Mouse (Mus musculus): ENCODE data around the gene Olfr1202. TPM values are rescaled to one million over a fixed set of nuclear protein-coding genes. Genes with fewer than 3 reads are reported as not detected.

Olfr1202 gene
- polyA plus RNA-seq (2014; fragmentation: Nextera tagmentation; extraction: Ambion mirVana) = not detected in 2 replicates

- H3K9me3 ChIP-seq (ENCODE audit: control insufficient read depth, low read length) = no peaks in the 10 kb centered on the region
- no peak for DNase-seq (ENCODE audit: low spot score)
- H3K4me1 ChIP-seq (ENCODE audit: control insufficient read depth, insufficient read depth, low read length) = no peaks in the 10 kb centered on the region
- no peak within 1 kb of the TSS for H3K9ac ChIP-seq (ENCODE audit: low read length)
- H3K4me2 ChIP-seq (ENCODE audit: low read depth) = no peak within 1 kb of the TSS
- ATAC-seq (ENCODE audit: insufficient read depth, low FRiP score, low TSS enrichment) = no peak
- H3K27me3 ChIP-seq (ENCODE audit: control insufficient read depth, insufficient read depth, low read length) = no peaks in the 10 kb centered on the region
- no peaks in the 10 kb centered on the region for H3K36me3 ChIP-seq (ENCODE audit: control insufficient read depth, insufficient read depth, low read length)
- 88% methylated on average over 1 of the region's 1 CpGs for WGBS
- H3K4me3 ChIP-seq (ENCODE audit: low read depth, low read length) = no peak within 1 kb of the TSS
- no peak within 1 kb of the TSS for H3K27ac ChIP-seq (ENCODE audit: low read depth, low read length)
Observed at GRCm38 (mm10) chr2:88814196-88814595, at the start of gene Olfr1202. Gene Olfr1202, plus strand, starts transcription at chr2:88814496.

- H3K9ac ChIP-seq (ENCODE audit: low read length) = no peak within 1 kb of the TSS
- H3K27me3 ChIP-seq (ENCODE audit: control insufficient read depth, insufficient read depth, low read length) = no peaks in the 10 kb centered on the region
- DNase-seq (ENCODE audit: low spot score) = no peak
- H3K9me3 ChIP-seq (ENCODE audit: control insufficient read depth, low read length) = no peaks in the 10 kb centered on the region
- H3K36me3 ChIP-seq (ENCODE audit: control insufficient read depth, insufficient read depth, low read length) = no peaks in the 10 kb centered on the region
- no peaks in the 10 kb centered on the region for H3K4me1 ChIP-seq (ENCODE audit: control insufficient read depth, insufficient read depth, low read length)
- H3K4me3 ChIP-seq (ENCODE audit: low read depth, low read length) = no peak within 1 kb of the TSS
- WGBS = 92% methylated on average over 2 of the region's 2 CpGs
- no peak for ATAC-seq (ENCODE audit: insufficient read depth, low FRiP score, low TSS enrichment)
- no peak within 1 kb of the TSS for H3K27ac ChIP-seq (ENCODE audit: low read depth, low read length)
- no peak within 1 kb of the TSS for H3K4me2 ChIP-seq (ENCODE audit: low read depth)
Observed at GRCm38 (mm10) chr2:88770388-88770787, 43.9 kb upstream of the Olfr1202 start, which contains the start of gene Olfr1200. Gene Olfr1200, minus strand, starts transcription at chr2:88770488.

GRCm38 (mm10) chr2:88792736-88793135, 21.6 kb upstream of the Olfr1202 start, which contains the start of gene Olfr1201:
Gene Olfr1201, plus strand, starts transcription at chr2:88793036.
- no peak within 1 kb of the TSS for H3K4me3 ChIP-seq (ENCODE audit: low read depth, low read length)
- H3K9me3 ChIP-seq (ENCODE audit: control insufficient read depth, low read length) = no peaks in the 10 kb centered on the region
- H3K9ac ChIP-seq (ENCODE audit: low read length) = no peak within 1 kb of the TSS
- no peaks in the 10 kb centered on the region for H3K4me1 ChIP-seq (ENCODE audit: control insufficient read depth, insufficient read depth, low read length)
- H3K27ac ChIP-seq (ENCODE audit: low read depth, low read length) = no peak within 1 kb of the TSS
- 89% methylated on average over 6 of the region's 6 CpGs for WGBS
- DNase-seq (ENCODE audit: low spot score) (no peak), ATAC-seq (ENCODE audit: insufficient read depth, low FRiP score, low TSS enrichment) (no peak)
- no peaks in the 10 kb centered on the region for H3K36me3 ChIP-seq (ENCODE audit: control insufficient read depth, insufficient read depth, low read length)
- H3K4me2 ChIP-seq (ENCODE audit: low read depth) = no peak within 1 kb of the TSS
- no peaks in the 10 kb centered on the region for H3K27me3 ChIP-seq (ENCODE audit: control insufficient read depth, insufficient read depth, low read length)

GRCm38 (mm10) chr2:88829437-88829836, 15.1 kb downstream of the Olfr1202 start, which contains the start of gene Olfr1205:
Gene Olfr1205, plus strand, starts transcription at chr2:88829737.
- no peak for DNase-seq (ENCODE audit: low spot score)
- 93% methylated on average over 2 of the region's 2 CpGs for WGBS
- Histone ChIP-seq H3K9ac (ENCODE audit: low read length) (no peak within 1 kb of the TSS), H3K4me2 (ENCODE audit: low read depth) (no peak within 1 kb of the TSS), H3K9me3 (ENCODE audit: control insufficient read depth, low read length) (no peaks in the 10 kb centered on the region), H3K27me3 (ENCODE audit: control insufficient read depth, insufficient read depth, low read length) (no peaks in the 10 kb centered on the region), H3K36me3 (ENCODE audit: control insufficient read depth, insufficient read depth, low read length) (no peaks in the 10 kb centered on the region), H3K27ac (ENCODE audit: low read depth, low read length) (no peak within 1 kb of the TSS), H3K4me1 (ENCODE audit: control insufficient read depth, insufficient read depth, low read length) (no peaks in the 10 kb centered on the region), H3K4me3 (ENCODE audit: low read depth, low read length) (no peak within 1 kb of the TSS)
- no peak for ATAC-seq (ENCODE audit: insufficient read depth, low FRiP score, low TSS enrichment)

- Histone ChIP-seq H3K4me1 (ENCODE audit: control insufficient read depth, insufficient read depth, low read length) (no peaks in the 10 kb centered on the region), H3K9ac (ENCODE audit: low read length) (no peak overlapping the region), H3K27me3 (ENCODE audit: control insufficient read depth, insufficient read depth, low read length) (no peaks in the 10 kb centered on the region), H3K27ac (ENCODE audit: low read depth, low read length) (no peak overlapping the region), H3K4me3 (ENCODE audit: low read depth, low read length) (no peak overlapping the region), H3K4me2 (ENCODE audit: low read depth) (no peak overlapping the region), H3K9me3 (ENCODE audit: control insufficient read depth, low read length) (no peaks in the 10 kb centered on the region), H3K36me3 (ENCODE audit: control insufficient read depth, insufficient read depth, low read length) (no peaks in the 10 kb centered on the region)
- DNase-seq (ENCODE audit: low spot score) (no peak), ATAC-seq (ENCODE audit: insufficient read depth, low FRiP score, low TSS enrichment) (no peak)
- WGBS = 91% methylated on average over 2 of the region's 2 CpGs
Observed at GRCm38 (mm10) chr2:88838477-88838876, 24.2 kb downstream of the Olfr1202 start.

- H3K4me3 ChIP-seq (ENCODE audit: low read depth, low read length) = no peak within 1 kb of the TSS
- ATAC-seq (ENCODE audit: insufficient read depth, low FRiP score, low TSS enrichment) (no peak), DNase-seq (ENCODE audit: low spot score) (no peak)
- H3K9me3 ChIP-seq (ENCODE audit: control insufficient read depth, low read length) = no peaks in the 10 kb centered on the region
- H3K36me3 ChIP-seq (ENCODE audit: control insufficient read depth, insufficient read depth, low read length) = no peaks in the 10 kb centered on the region
- H3K4me2 ChIP-seq (ENCODE audit: low read depth) = no peak within 1 kb of the TSS
- H3K27ac ChIP-seq (ENCODE audit: low read depth, low read length) = no peak within 1 kb of the TSS
- no peak within 1 kb of the TSS for H3K9ac ChIP-seq (ENCODE audit: low read length)
- H3K4me1 ChIP-seq (ENCODE audit: control insufficient read depth, insufficient read depth, low read length) = no peaks in the 10 kb centered on the region
- no peaks in the 10 kb centered on the region for H3K27me3 ChIP-seq (ENCODE audit: control insufficient read depth, insufficient read depth, low read length)
- WGBS = 95% methylated on average over 1 of the region's 1 CpGs
Observed at GRCm38 (mm10) chr2:88848992-88849391, 34.7 kb downstream of the Olfr1202 start, which contains the start of gene Olfr1204. Gene Olfr1204, plus strand, starts transcription at chr2:88849292.

- ATAC-seq (ENCODE audit: insufficient read depth, low FRiP score, low TSS enrichment) = no peak
- Histone ChIP-seq H3K4me1 (ENCODE audit: control insufficient read depth, insufficient read depth, low read length) (no peaks in the 10 kb centered on the region), H3K9me3 (ENCODE audit: control insufficient read depth, low read length) (no peaks in the 10 kb centered on the region), H3K9ac (ENCODE audit: low read length) (no peak within 1 kb of the TSS), H3K4me3 (ENCODE audit: low read depth, low read length) (no peak within 1 kb of the TSS), H3K4me2 (ENCODE audit: low read depth) (no peak within 1 kb of the TSS), H3K27ac (ENCODE audit: low read depth, low read length) (no peak within 1 kb of the TSS), H3K27me3 (ENCODE audit: control insufficient read depth, insufficient read depth, low read length) (no peaks in the 10 kb centered on the region), H3K36me3 (ENCODE audit: control insufficient read depth, insufficient read depth, low read length) (no peaks in the 10 kb centered on the region)
- DNase-seq (ENCODE audit: low spot score) = no peak
- WGBS = 80% methylated on average over 2 of the region's 2 CpGs
Observed at GRCm38 (mm10) chr2:88862931-88863330, 48.6 kb downstream of the Olfr1202 start, which contains the start of gene Olfr1206. Gene Olfr1206, plus strand, starts transcription at chr2:88863231.

Other genes starting within 250 kb of the Olfr1202 start
- not detected in 2 replicates for gene Olfr1189, start 228.0 kb upstream of the Olfr1202 start, polyA plus RNA-seq (2014; fragmentation: Nextera tagmentation; extraction: Ambion mirVana)
- not detected in 2 replicates for gene Olfr1191-ps1, start 174.0 kb upstream of the Olfr1202 start, polyA plus RNA-seq (2014; fragmentation: Nextera tagmentation; extraction: Ambion mirVana)
- not detected in 2 replicates for gene Olfr1192-ps1, start 166.0 kb upstream of the Olfr1202 start, polyA plus RNA-seq (2014; fragmentation: Nextera tagmentation; extraction: Ambion mirVana)
- gene Olfr1193, start 138.9 kb upstream of the Olfr1202 start, polyA plus RNA-seq (2014; fragmentation: Nextera tagmentation; extraction: Ambion mirVana) = not detected in 2 replicates
- not detected in 2 replicates for gene Olfr1195, start 125.3 kb upstream of the Olfr1202 start, polyA plus RNA-seq (2014; fragmentation: Nextera tagmentation; extraction: Ambion mirVana)
- gene Olfr1196, start 109.9 kb upstream of the Olfr1202 start, polyA plus RNA-seq (2014; fragmentation: Nextera tagmentation; extraction: Ambion mirVana) = not detected in 2 replicates
- not detected in 2 replicates for gene Olfr1197, start 82.1 kb upstream of the Olfr1202 start, polyA plus RNA-seq (2014; fragmentation: Nextera tagmentation; extraction: Ambion mirVana)
- not detected in 2 replicates for gene Olfr1198, start 63.1 kb upstream of the Olfr1202 start, polyA plus RNA-seq (2014; fragmentation: Nextera tagmentation; extraction: Ambion mirVana)
- gene Olfr1199, start 54.0 kb upstream of the Olfr1202 start, polyA plus RNA-seq (2014; fragmentation: Nextera tagmentation; extraction: Ambion mirVana) = not detected in 2 replicates
- not detected in 2 replicates for gene Olfr1200, start 44.0 kb upstream of the Olfr1202 start, polyA plus RNA-seq (2014; fragmentation: Nextera tagmentation; extraction: Ambion mirVana)
- gene Olfr1201, start 21.5 kb upstream of the Olfr1202 start, polyA plus RNA-seq (2014; fragmentation: Nextera tagmentation; extraction: Ambion mirVana) = not detected in 2 replicates
- not detected in 2 replicates for gene Olfr1205, start 15.2 kb downstream of the Olfr1202 start, polyA plus RNA-seq (2014; fragmentation: Nextera tagmentation; extraction: Ambion mirVana)
- gene Olfr1204, start 34.8 kb downstream of the Olfr1202 start, polyA plus RNA-seq (2014; fragmentation: Nextera tagmentation; extraction: Ambion mirVana) = not detected in 2 replicates
- not detected in 2 replicates for gene Olfr1206, start 48.7 kb downstream of the Olfr1202 start, polyA plus RNA-seq (2014; fragmentation: Nextera tagmentation; extraction: Ambion mirVana)
- gene Olfr1208, start 87.8 kb downstream of the Olfr1202 start, polyA plus RNA-seq (2014; fragmentation: Nextera tagmentation; extraction: Ambion mirVana) = not detected in 2 replicates
- not detected in 2 replicates for gene Olfr1209, start 100.7 kb downstream of the Olfr1202 start, polyA plus RNA-seq (2014; fragmentation: Nextera tagmentation; extraction: Ambion mirVana)
- gene Olfr1211, start 123.6 kb downstream of the Olfr1202 start, polyA plus RNA-seq (2014; fragmentation: Nextera tagmentation; extraction: Ambion mirVana) = not detected in 2 replicates
- not detected in 2 replicates for gene Olfr1212, start 139.5 kb downstream of the Olfr1202 start, polyA plus RNA-seq (2014; fragmentation: Nextera tagmentation; extraction: Ambion mirVana)
- gene Gm13762, start 165.8 kb downstream of the Olfr1202 start, polyA plus RNA-seq (2014; fragmentation: Nextera tagmentation; extraction: Ambion mirVana) = not detected in 2 replicates
- gene Olfr1214, start 178.2 kb downstream of the Olfr1202 start, polyA plus RNA-seq (2014; fragmentation: Nextera tagmentation; extraction: Ambion mirVana) = not detected in 2 replicates
- gene Olfr1215, start 192.5 kb downstream of the Olfr1202 start, polyA plus RNA-seq (2014; fragmentation: Nextera tagmentation; extraction: Ambion mirVana) = not detected in 2 replicates
- gene Olfr1216, start 203.8 kb downstream of the Olfr1202 start, polyA plus RNA-seq (2014; fragmentation: Nextera tagmentation; extraction: Ambion mirVana) = not detected in 2 replicates
- not detected in 2 replicates for gene Olfr1217, start 217.6 kb downstream of the Olfr1202 start, polyA plus RNA-seq (2014; fragmentation: Nextera tagmentation; extraction: Ambion mirVana)
- gene Olfr1218, start 246.7 kb downstream of the Olfr1202 start, polyA plus RNA-seq (2014; fragmentation: Nextera tagmentation; extraction: Ambion mirVana) = not detected in 2 replicates

Measured in neural tube, embryonic 11.5 days (tissue).